Mouse (Mus musculus): ENCODE results near the gene Cacnb2.

GRCm38 (mm10) chr2:14888406-14889195 is 285.7 kb downstream of the Cacnb2 start:
- no peak for TF ChIP-seq CTCF (IDR thresholded peaks at IDR 0.05; ENCODE audit: low read depth)
- no peak for TF ChIP-seq EP300 (IDR thresholded peaks at IDR 0.05; ENCODE audit: low read depth)
